Mouse (Mus musculus): ENCODE measurements around the gene Mybpc1.
A peak's percentile ranks its signal among the peaks of the same experiment; 100 is the strongest.
"Not testable (repeated sequence)": the region's sequence is repeated elsewhere in the genome, so short reads cannot be mapped to it uniquely, and the experiment has no call there.

Mybpc1 gene

DNA sequence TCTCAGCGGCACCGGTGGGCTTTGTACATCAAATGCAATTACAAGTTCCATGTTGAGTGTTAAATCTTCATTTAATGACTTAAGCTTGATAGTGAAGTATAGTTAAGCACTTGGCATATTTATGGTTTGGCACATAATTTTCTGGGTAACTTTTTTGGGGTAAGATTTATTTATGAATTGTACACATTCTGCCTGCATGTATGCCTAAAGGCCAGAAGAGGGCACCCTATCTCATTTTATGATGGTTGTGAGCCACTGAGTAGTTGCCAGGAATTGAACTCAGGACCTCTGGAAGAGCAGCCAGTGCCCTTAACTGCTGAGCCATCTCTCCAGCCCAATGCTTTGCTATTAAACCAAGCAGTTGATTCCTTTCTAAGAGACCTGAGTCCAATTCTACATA lies 52.2 kb downstream of the Mybpc1 start:
- DNase-seq (ENCODE audit: low spot score in 2 of 2), result no peak

GRCm38 (mm10) chr10:88550225-88550624 lies 54.7 kb downstream of the Mybpc1 start:
- no peak for DNase-seq (ENCODE audit: low spot score in 2 of 2)

GRCm38 (mm10) chr10:88547635-88548034 lies 57.3 kb downstream of the Mybpc1 start:
- no peak for DNase-seq (ENCODE audit: low spot score in 2 of 2)

- no peak for DNase-seq (ENCODE audit: low spot score in 2 of 2)
These were observed 74.3 kb downstream of the Mybpc1 start for GRCm38 (mm10) chr10:88530631-88531030.

DNA sequence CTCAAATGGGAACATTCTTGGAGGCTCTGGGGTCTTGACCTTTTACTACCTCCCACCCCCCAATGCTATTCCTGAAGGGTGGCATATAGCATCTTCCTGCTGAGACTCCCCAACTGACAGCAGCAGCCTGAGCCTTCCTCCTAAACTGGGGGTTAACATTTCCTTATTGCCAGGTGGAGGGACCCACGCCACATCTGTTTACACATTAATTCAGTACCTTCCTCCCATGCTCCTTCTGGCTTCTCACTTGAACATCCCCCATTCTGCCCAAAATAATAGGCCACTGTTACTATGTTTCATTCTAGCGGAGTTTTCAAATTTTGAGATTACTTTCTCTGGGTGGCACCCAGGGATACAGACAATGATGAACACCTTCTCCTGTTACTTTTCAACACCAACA lies 80.9 kb downstream of the Mybpc1 start:
- DNase-seq (ENCODE audit: low spot score in 2 of 2), result no peak

- DNase-seq (ENCODE audit: low spot score in 2 of 2), result no peak
These were observed 81.7 kb downstream of the Mybpc1 start for GRCm38 (mm10) chr10:88523212-88523611.

GRCm38 (mm10) chr10:88522795-88523194 lies 82.2 kb downstream of the Mybpc1 start:
- no peak for DNase-seq (ENCODE audit: low spot score in 2 of 2)

- DNase-seq (ENCODE audit: low spot score in 2 of 2), result not testable (repeated sequence)
These were observed 89.9 kb downstream of the Mybpc1 start for GRCm38 (mm10) chr10:88515049-88515448.

GRCm38 (mm10) chr10:88514495-88514894 lies 90.5 kb downstream of the Mybpc1 start:
- peak; percentile 25 to 66 for DNase-seq (ENCODE audit: low spot score in 2 of 2)

GRCm38 (mm10) chr10:88513574-88514135 lies 91.3 kb downstream of the Mybpc1 start:
- DNase-seq (ENCODE audit: low spot score in 2 of 2), result no peak

GRCm38 (mm10) chr10:88511355-88511754 lies 93.6 kb downstream of the Mybpc1 start:
- DNase-seq (ENCODE audit: low spot score in 2 of 2), result no peak

- peak; percentile 80 to 82 for DNase-seq (ENCODE audit: low spot score in 2 of 2)
These were observed 94.3 kb downstream of the Mybpc1 start for GRCm38 (mm10) chr10:88510503-88511271.

- DNase-seq (ENCODE audit: low spot score in 2 of 2), result no peak
These were observed 97.2 kb downstream of the Mybpc1 start for GRCm38 (mm10) chr10:88507691-88508143.

DNA sequence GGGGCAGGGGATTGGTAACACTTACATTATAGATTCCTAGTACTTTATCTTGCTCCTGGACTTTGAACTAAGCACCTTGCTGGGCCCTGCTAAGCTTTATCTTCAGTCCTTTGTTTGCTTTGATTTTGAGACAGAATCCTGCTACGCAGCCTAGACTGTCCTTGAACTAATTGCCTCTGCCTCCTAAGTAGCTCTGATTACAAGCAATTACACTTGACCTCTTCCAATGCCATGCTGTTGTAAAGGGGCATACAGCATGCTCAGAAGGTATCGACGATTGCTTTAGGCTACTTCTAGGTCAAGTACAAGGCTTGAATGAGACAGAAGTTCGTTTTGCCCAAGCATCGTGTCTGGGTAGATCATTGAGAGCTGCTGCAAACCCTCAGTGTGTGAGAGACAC lies 99.7 kb downstream of the Mybpc1 start:
- no peak for DNase-seq (ENCODE audit: low spot score in 2 of 2)

DNA sequence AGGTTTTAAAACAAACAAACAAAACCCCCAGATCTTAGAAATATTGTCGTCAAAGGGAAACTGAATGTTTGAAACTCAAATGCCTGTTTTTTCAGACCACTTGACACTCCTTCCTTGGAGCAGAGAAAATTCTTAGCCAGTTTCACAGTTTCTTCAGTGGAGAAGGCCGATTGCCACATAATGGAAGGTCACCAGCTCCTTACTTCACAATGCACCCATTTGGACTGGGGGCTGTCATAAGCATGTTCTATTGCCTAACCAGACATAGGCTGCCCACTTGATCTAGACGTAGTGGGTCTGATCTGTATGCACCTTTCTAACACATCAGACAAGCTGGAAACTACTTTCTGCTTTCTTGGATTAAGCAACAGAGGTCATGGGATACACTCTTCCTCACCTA lies 100.5 kb downstream of the Mybpc1 start:
- no peak for DNase-seq (ENCODE audit: low spot score in 2 of 2)

DNA sequence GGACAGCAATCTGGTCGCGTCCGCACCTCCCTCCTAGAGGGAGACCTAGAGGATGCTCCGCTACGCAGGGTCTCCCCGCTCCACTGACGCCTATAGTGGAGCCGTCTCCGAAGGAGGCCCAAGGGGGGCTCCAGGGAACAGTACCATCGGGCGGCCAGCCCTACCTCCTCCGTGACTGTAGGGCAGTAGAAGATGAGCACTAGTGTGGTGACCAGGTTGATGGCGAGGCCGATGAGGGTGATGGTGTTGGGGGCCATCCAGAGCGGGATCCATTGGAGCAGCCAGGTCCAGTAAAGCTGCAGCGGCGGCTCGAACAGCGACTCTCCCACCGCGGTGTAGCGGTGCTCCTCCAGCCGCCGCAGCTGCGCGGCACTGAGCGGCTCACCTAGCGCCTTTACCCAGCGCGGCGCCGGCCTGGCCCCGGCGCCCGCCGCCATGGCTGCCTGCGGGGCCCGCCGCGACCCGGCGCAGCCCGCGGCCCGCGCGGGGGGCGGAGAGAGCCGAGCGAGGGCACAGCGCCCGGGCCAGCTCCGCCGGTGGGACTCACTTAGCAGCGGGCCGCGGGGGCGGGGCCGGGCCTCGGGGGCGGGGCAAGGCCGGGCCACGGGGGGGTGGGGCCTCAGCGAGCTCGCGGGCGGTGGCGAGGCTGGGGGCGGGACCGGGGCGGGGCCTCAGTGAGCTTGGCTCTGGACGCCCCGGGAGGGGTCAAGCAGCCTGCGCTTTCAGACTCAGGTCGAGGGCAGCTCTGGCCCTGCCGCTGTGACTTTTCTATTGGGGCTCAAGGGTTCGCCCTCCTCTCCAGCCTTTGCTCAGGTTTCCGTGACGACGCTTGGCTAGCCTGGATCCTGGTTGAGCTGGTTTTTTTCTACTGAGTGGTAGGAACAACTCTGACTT lies 101.3 kb downstream of the Mybpc1 start, which contains the start of gene Chpt1:
Gene Chpt1 (minus strand): TSS at position 653 of the 894 bp plus-strand sequence.
- DNase-seq (ENCODE audit: low spot score in 2 of 2), result peak; percentile 85 to 86

DNA sequence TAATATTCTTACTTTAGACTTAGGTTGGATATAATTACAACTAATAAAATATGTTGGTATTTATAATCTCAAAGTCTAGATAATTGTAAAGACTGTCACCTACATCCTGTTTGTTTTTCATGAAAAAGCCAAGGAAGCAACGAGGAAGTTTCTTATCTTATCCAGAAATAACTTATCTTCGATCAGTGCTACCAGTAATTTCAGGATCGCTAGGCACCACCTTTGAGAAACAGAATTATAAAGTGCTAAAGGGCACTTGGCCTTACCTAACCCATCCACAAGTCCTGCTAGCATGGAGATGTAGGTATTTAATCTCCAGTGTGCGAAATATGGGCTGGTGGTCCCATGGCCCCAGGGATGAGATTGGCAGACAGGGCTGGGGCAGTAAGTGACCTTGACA lies 102.0 kb downstream of the Mybpc1 start:
- DNase-seq (ENCODE audit: low spot score in 2 of 2), result no peak

GRCm38 (mm10) chr10:88501886-88502765 lies 102.8 kb downstream of the Mybpc1 start:
- peak; percentile 26 to 43 for DNase-seq (ENCODE audit: low spot score in 2 of 2)

- DNase-seq (ENCODE audit: low spot score in 2 of 2), result no peak
These were observed 103.6 kb downstream of the Mybpc1 start for GRCm38 (mm10) chr10:88501370-88501769.

DNA sequence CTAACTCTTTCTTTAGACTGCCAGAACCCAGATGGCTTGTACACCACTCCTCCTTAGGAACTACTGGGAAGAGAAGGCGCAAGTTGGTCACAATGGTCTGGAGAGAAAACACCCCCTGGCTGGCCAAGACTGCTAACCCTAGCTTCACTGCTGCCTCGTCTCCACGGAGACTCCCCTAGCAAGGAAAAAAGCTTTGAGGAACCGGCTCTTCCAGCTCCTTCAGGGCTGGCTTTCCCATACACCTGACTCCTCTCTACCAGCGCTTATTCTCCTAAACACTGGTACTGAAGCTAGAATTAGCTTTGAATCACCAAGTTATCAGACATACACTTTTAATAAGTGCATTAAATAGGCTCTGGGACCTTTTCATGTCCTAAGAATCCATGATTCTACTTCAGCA lies 105.0 kb downstream of the Mybpc1 start:
- DNase-seq (ENCODE audit: low spot score in 2 of 2), result no peak

DNA sequence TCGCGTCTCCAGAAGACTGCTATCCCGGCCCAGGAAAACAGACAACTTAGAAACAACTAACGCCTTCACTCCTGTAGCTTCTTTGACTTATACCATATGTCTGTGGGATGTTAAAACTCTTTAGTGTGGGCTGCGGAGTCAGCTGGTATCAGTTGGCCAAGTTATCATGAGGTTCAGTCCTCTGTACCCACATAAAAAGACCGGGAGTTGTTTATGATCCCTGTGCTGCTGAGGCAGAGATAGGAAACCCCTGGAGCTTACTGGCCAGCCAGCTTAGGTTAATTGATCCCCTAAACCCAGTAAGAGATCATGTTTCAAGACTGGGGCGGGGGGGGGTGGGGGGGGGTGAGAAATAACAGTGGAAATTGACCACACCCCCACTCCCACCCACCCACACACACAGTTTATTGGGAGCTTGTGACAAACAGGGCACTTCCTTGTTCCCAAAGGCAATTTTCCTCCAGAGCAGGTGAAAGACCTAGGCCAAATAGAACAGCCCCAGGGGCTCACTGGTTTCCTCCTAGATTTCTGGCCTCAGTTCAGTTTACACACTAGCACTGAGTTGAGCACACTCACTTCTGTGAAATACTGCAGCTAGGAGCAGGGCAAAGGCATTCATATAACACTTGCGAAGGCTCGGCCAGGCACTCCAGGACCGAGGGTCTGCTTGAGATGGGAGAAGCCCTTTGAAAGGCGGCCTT lies 107.9 kb downstream of the Mybpc1 start:
- no peak for DNase-seq (ENCODE audit: low spot score in 2 of 2)

All from heart, adult 9 months (tissue).